Mouse (Mus musculus) embryonic facial prominence, embryonic 13.5 days (tissue): ENCODE measurements around the gene Lilra6. TPM values are rescaled to one million over a fixed set of nuclear protein-coding genes. Genes with fewer than 3 reads are reported as not detected.

Source experiments
- polyA plus RNA-seq: library from polyadenylated mRNA; unstranded; fragments of >200 nt; fragmentation: Nextera tagmentation; extraction: Ambion mirVana; gene quantifications from 2 replicates; pipeline ENCODE4 v1.2.1, GENCODE M21; 2015

Gene Lilra6
- polyA plus RNA-seq, 1 experiment from 2014 or later, result not detected

Other genes starting within 250 kb of the Lilra6 start
- 20.0 and 20.6 TPM in 2 replicates for gene Leng1, start 249.7 kb downstream of the Lilra6 start, polyA plus RNA-seq
- 6.2 and 10.3 TPM in 2 replicates for gene Tmc4, start 237.9 kb downstream of the Lilra6 start, polyA plus RNA-seq
- 275 and 301 TPM in 2 replicates for gene Tsen34, start 222.6 kb downstream of the Lilra6 start, polyA plus RNA-seq
- 63.7 and 65.7 TPM in 2 replicates for gene Mboat7, start 222.0 kb downstream of the Lilra6 start, polyA plus RNA-seq
- 1,711 and 1,735 TPM in 2 replicates for gene Rps9, start 211.5 kb downstream of the Lilra6 start, polyA plus RNA-seq
- gene Pirb, start 195.1 kb downstream of the Lilra6 start, polyA plus RNA-seq, result 0.17 and 0.33 TPM in 2 replicates
- not detected in 2 replicates for gene Gm15448, start 89.8 kb downstream of the Lilra6 start, polyA plus RNA-seq
- 0.15 and 0.17 TPM in 2 replicates for gene Pira2, start 70.5 kb downstream of the Lilra6 start, polyA plus RNA-seq
- not detected in 2 replicates for gene Gm14548, start 17.4 kb downstream of the Lilra6 start, polyA plus RNA-seq
- 0.33 and 0.77 TPM in 2 replicates for gene Lair1, start 147.7 kb upstream of the Lilra6 start, polyA plus RNA-seq
- 3.7 and 5.9 TPM in 2 replicates for gene Ttyh1, start 203.9 kb upstream of the Lilra6 start, polyA plus RNA-seq
- 66.7 and 67.8 TPM in 2 replicates for gene Leng8, start 221.5 kb upstream of the Lilra6 start, polyA plus RNA-seq
- gene Leng9, start 234.9 kb upstream of the Lilra6 start, polyA plus RNA-seq, result 4.6 and 5.4 TPM in 2 replicates
- 66.7 and 71.0 TPM in 2 replicates for gene Cdc42ep5, start 249.4 kb upstream of the Lilra6 start, polyA plus RNA-seq